Mouse (Mus musculus) liver, embryonic 13.5 days (tissue): ENCODE measurements at regions not wholly inside any gene's neighbourhood (a gene's known extent, or its start where the extent isn't known, plus 50 kb on each side); places are given as distances from the start of the nearest gene placed in this dataset.

Source experiments
- ATAC-seq: fragments of 200-750 bp; cut with Nextera tagmentation; 2 replicates; pipeline ENCODE4 v1.8.0; 2017; ENCODE audit warnings: low read depth, mild to moderate bottlenecking, moderate number of reproducible peaks, moderate library complexity
- DNase-seq: peaks from one replicate; pipeline ENCODE4 v3.0.0; 2022
- H3K27ac ChIP-seq: fragments of 300-500 bp; sonication (generic); 2 replicates; pipeline ENCODE4 v1.5.1; 2015; ENCODE audit warnings: moderate library complexity, mild to moderate bottlenecking, inconsistent platforms
- H3K27me3 ChIP-seq: fragments of 300-500 bp; sonication (generic); 2 replicates; pipeline ENCODE4 v1.6.1; 2015; ENCODE audit warnings: mild to moderate bottlenecking, inconsistent platforms
- H3K36me3 ChIP-seq: fragments of 300-500 bp; sonication (generic); 2 replicates; pipeline ENCODE4 v1.6.1; 2015; ENCODE audit warnings: mild to moderate bottlenecking, inconsistent platforms
- H3K4me1 ChIP-seq: fragments of 300-500 bp; sonication (generic); replicated peaks from 2 replicates; pipeline ENCODE4 v1.6.1; 2015; ENCODE audit warnings: inconsistent platforms
- H3K4me2 ChIP-seq: fragments of 300-500 bp; sonication (generic); 2 replicates; pipeline ENCODE4 v1.6.1; 2015; ENCODE audit warnings: inconsistent platforms, mild to moderate bottlenecking, moderate library complexity
- H3K4me3 ChIP-seq: fragments of 300-500 bp; sonication (generic); replicated peaks from 2 replicates; pipeline ENCODE4 v1.5.1; 2015; ENCODE audit warnings: mild to moderate bottlenecking, inconsistent platforms
- H3K9ac ChIP-seq: fragments of 300-500 bp; sonication (generic); 2 replicates; pipeline ENCODE4 v1.6.1; 2015; ENCODE audit warnings: mild to moderate bottlenecking, inconsistent platforms
- H3K9me3 ChIP-seq: fragments of 300-500 bp; sonication (generic); replicated peaks from 2 replicates; pipeline ENCODE4 v1.6.1; 2016; ENCODE audit warnings: inconsistent platforms
- WGBS: fragments of 180-500 bp; shearing (Covaris S2); methylation state at CpG from one replicate; pipeline ENCODE4 v1.1.7; 2015; ENCODE audit not compliant: insufficient replicate concordance; 5-methylcytosine and 5-hydroxymethylcytosine counted together

GRCm38 (mm10) chr10:43634371-43635080, 56.4 kb downstream of the Cd24a start:
- Histone ChIP-seq H3K27me3 (no peaks in the 10 kb centered on the region), H3K27ac (0 out of 2 replicates have a peak overlapping the region, but pooled peaks have one; percentile 32), H3K9me3 (no peaks in the 10 kb centered on the region; the same call in 1 of the 2 replicates), H3K36me3 (peaks cover 7% of the 10 kb centered on the region; the same call in 1 of the 2 replicates), H3K4me3 (no peak overlapping the region), H3K9ac (no peak overlapping the region), H3K4me1 (peaks cover 78% of the 10 kb centered on the region), H3K4me2 (no peak overlapping the region)
- ATAC-seq: no peak
- DNase-seq: no peak
- WGBS: 81% methylated on average over 10 of the region's 10 CpGs

- WGBS: 32% methylated on average over 14 of the region's 14 CpGs
- ATAC-seq (peak; percentile 80), DNase-seq (no peak)
- Histone ChIP-seq H3K36me3 (no peaks in the 10 kb centered on the region), H3K27me3 (no peaks in the 10 kb centered on the region), H3K4me1 (peaks cover 66% of the 10 kb centered on the region), H3K4me3 (no peak overlapping the region), H3K27ac (peak overlapping the region; percentile 71), H3K4me2 (peak overlapping the region; percentile 17; the same call in 1 of the 2 replicates), H3K9ac (peak overlapping the region; percentile 26), H3K9me3 (no peaks in the 10 kb centered on the region)
These were observed 63.3 kb downstream of the Cd24a start for GRCm38 (mm10) chr10:43641169-43641945.

- Histone ChIP-seq H3K4me1 (peaks cover 66% of the 10 kb centered on the region), H3K4me3 (no peak overlapping the region), H3K27ac (peak overlapping the region; percentile 81), H3K4me2 (peak overlapping the region; percentile 6; the same call in 1 of the 2 replicates), H3K27me3 (no peaks in the 10 kb centered on the region), H3K9ac (peak overlapping the region; percentile 30; the same call in 1 of the 2 replicates), H3K9me3 (no peaks in the 10 kb centered on the region), H3K36me3 (no peaks in the 10 kb centered on the region)
- DNase-seq (no peak), ATAC-seq (peak; percentile 82)
- WGBS: 26% methylated on average over 4 of the region's 4 CpGs
These were observed 68.2 kb downstream of the Cd24a start for GRCm38 (mm10) chr10:43646326-43646725.

- H3K4me3 ChIP-seq: no peak overlapping the region
- 22% methylated on average over 6 of the region's 6 CpGs for WGBS
- peak overlapping the region; percentile 81 for H3K27ac ChIP-seq
- ATAC-seq: peak; percentile 5; the same call in 1 of the 2 replicates
- no peaks in the 10 kb centered on the region for H3K36me3 ChIP-seq
- H3K9me3 ChIP-seq: no peaks in the 10 kb centered on the region
- H3K4me2 ChIP-seq: peak overlapping the region; percentile 6
- H3K9ac ChIP-seq: peak overlapping the region; percentile 30
- H3K4me1 ChIP-seq: peaks cover 60% of the 10 kb centered on the region
- DNase-seq: no peak
- no peaks in the 10 kb centered on the region for H3K27me3 ChIP-seq
These were observed 68.9 kb downstream of the Cd24a start for GRCm38 (mm10) chr10:43646965-43647364.

- Histone ChIP-seq H3K4me1 (peaks cover 48% of the 10 kb centered on the region), H3K27me3 (no peaks in the 10 kb centered on the region), H3K4me2 (no peak overlapping the region), H3K27ac (peak overlapping the region; percentile 81), H3K4me3 (no peak overlapping the region), H3K9me3 (no peaks in the 10 kb centered on the region), H3K36me3 (no peaks in the 10 kb centered on the region), H3K9ac (0 out of 2 replicates have a peak overlapping the region, but pooled peaks have one; percentile 40)
- WGBS: 72% methylated on average over 5 of the region's 5 CpGs
- ATAC-seq (no peak), DNase-seq (no peak)
These were observed 70.1 kb downstream of the Cd24a start for GRCm38 (mm10) chr10:43648186-43648585.

GRCm38 (mm10) chr10:43648815-43649447, 70.8 kb downstream of the Cd24a start:
- Histone ChIP-seq H3K9me3 (no peaks in the 10 kb centered on the region), H3K27ac (peak overlapping the region; percentile 81), H3K9ac (peak overlapping the region; percentile 14; the same call in 1 of the 2 replicates), H3K4me2 (no peak overlapping the region), H3K4me3 (no peak overlapping the region), H3K4me1 (peaks cover 48% of the 10 kb centered on the region), H3K36me3 (no peaks in the 10 kb centered on the region), H3K27me3 (no peaks in the 10 kb centered on the region)
- ATAC-seq (peak; percentile 67), DNase-seq (no peak)
- WGBS: 41% methylated on average over 6 of the region's 6 CpGs

GRCm38 (mm10) chr10:43650449-43650848, 72.4 kb downstream of the Cd24a start:
- DNase-seq: no peak
- peak overlapping the region; percentile 25; the same call in 1 of the 2 replicates for H3K27ac ChIP-seq
- H3K4me2 ChIP-seq: no peak overlapping the region
- 52% methylated on average over 1 of the region's 1 CpGs for WGBS
- H3K27me3 ChIP-seq: no peaks in the 10 kb centered on the region
- H3K4me3 ChIP-seq: no peak overlapping the region
- peaks cover 48% of the 10 kb centered on the region for H3K4me1 ChIP-seq
- no peak overlapping the region for H3K9ac ChIP-seq
- no peak for ATAC-seq
- H3K36me3 ChIP-seq: no peaks in the 10 kb centered on the region
- H3K9me3 ChIP-seq: no peaks in the 10 kb centered on the region

GRCm38 (mm10) chr10:43651505-43651904, 73.4 kb downstream of the Cd24a start:
- H3K9me3 ChIP-seq: no peaks in the 10 kb centered on the region
- no peak overlapping the region for H3K4me2 ChIP-seq
- 83% methylated on average over 5 of the region's 5 CpGs for WGBS
- H3K27ac ChIP-seq: no peak overlapping the region
- peaks cover 43% of the 10 kb centered on the region for H3K4me1 ChIP-seq
- no peak for DNase-seq
- H3K36me3 ChIP-seq: no peaks in the 10 kb centered on the region
- no peak overlapping the region for H3K4me3 ChIP-seq
- no peak overlapping the region for H3K9ac ChIP-seq
- ATAC-seq: no peak
- no peaks in the 10 kb centered on the region for H3K27me3 ChIP-seq

GRCm38 (mm10) chr10:43651915-43652314, 73.8 kb downstream of the Cd24a start:
- Histone ChIP-seq H3K27ac (no peak overlapping the region), H3K9ac (no peak overlapping the region), H3K36me3 (no peaks in the 10 kb centered on the region), H3K9me3 (no peaks in the 10 kb centered on the region), H3K27me3 (no peaks in the 10 kb centered on the region), H3K4me3 (no peak overlapping the region), H3K4me2 (no peak overlapping the region), H3K4me1 (peaks cover 39% of the 10 kb centered on the region)
- no peak for DNase-seq
- ATAC-seq: no peak
- 85% methylated on average over 13 of the region's 13 CpGs for WGBS

GRCm38 (mm10) chr10:43655082-43655671, 77.1 kb downstream of the Cd24a start:
- no peaks in the 10 kb centered on the region for H3K27me3 ChIP-seq
- no peak overlapping the region for H3K4me3 ChIP-seq
- peaks cover 4% of the 10 kb centered on the region; the same call in 1 of the 2 replicates for H3K9me3 ChIP-seq
- H3K36me3 ChIP-seq: no peaks in the 10 kb centered on the region
- ATAC-seq: no peak
- 72% methylated on average over 8 of the region's 8 CpGs for WGBS
- H3K27ac ChIP-seq: no peak overlapping the region
- H3K4me1 ChIP-seq: peaks cover 23% of the 10 kb centered on the region
- 0 out of 2 replicates have a peak overlapping the region, but pooled peaks have one; percentile 18 for H3K9ac ChIP-seq
- no peak for DNase-seq
- no peak overlapping the region for H3K4me2 ChIP-seq

GRCm38 (mm10) chr10:43655680-43656079, 77.6 kb downstream of the Cd24a start:
- Histone ChIP-seq H3K36me3 (no peaks in the 10 kb centered on the region), H3K4me3 (no peak overlapping the region), H3K9ac (0 out of 2 replicates have a peak overlapping the region, but pooled peaks have one; percentile 18), H3K4me2 (no peak overlapping the region), H3K27me3 (no peaks in the 10 kb centered on the region), H3K27ac (no peak overlapping the region), H3K4me1 (peaks cover 20% of the 10 kb centered on the region), H3K9me3 (peaks cover 4% of the 10 kb centered on the region; the same call in 1 of the 2 replicates)
- DNase-seq (no peak), ATAC-seq (no peak)
- 70% methylated on average over 2 of the region's 2 CpGs for WGBS
